Mouse (Mus musculus) embryonic fibroblast, embryonic 13.5 days (primary cell): Measurements from ENCODE around the gene Saysd1. TPM values are rescaled to one million over a fixed set of nuclear protein-coding genes. Genes with fewer than 3 reads are reported as not detected.

Experiments used
- H3K27ac ChIP-seq: 2 replicates; pipeline ENCODE4 v1.5.1; 2012; ENCODE audit warnings: low read length, control low read depth, inconsistent platforms; ENCODE audit not compliant: insufficient read depth
- H3K4me1 ChIP-seq: 2 replicates; pipeline ENCODE4 v1.6.1; 2011; ENCODE audit warnings: low read length; ENCODE audit not compliant: control insufficient read depth, insufficient read depth
- H3K4me3 ChIP-seq: 2 replicates; pipeline ENCODE4 v1.5.1; 2011; ENCODE audit warnings: mild to moderate bottlenecking, control low read depth, low read length; ENCODE audit not compliant: insufficient read depth
- CTCF ChIP-seq: IDR thresholded peaks from 2 replicates; pipeline ENCODE4 v1.5.1; 2011; ENCODE audit warnings: mild to moderate bottlenecking, control low read depth, low read length, moderate library complexity, borderline replicate concordance; ENCODE audit not compliant: insufficient read depth
- POLR2A ChIP-seq: IDR thresholded peaks from 2 replicates; pipeline ENCODE4 v1.6.1; 2011; ENCODE audit warnings: low read depth, mild to moderate bottlenecking, control low read depth, low read length, moderate library complexity
- polyA plus RNA-seq: library from polyadenylated mRNA; stranded (reverse); fragments of >200 nt; gene quantifications from 2 replicates; pipeline ENCODE4 v1.2.4, GENCODE M21; 2011; ENCODE audit warnings: low read depth; ENCODE audit not compliant: missing spikeins, insufficient read length

The Saysd1 gene
- polyA plus RNA-seq, 1 experiment = 7.5 TPM

GRCm38 (mm10) chr14:20113964-20114363, 24.4 kb downstream of the Saysd1 start:
- no peak overlapping the region for H3K4me3 ChIP-seq
- TF ChIP-seq CTCF (peak; percentile 90; the same call in 1 of the 2 replicates), POLR2A (no peak)
- no peak overlapping the region for H3K27ac ChIP-seq
- no peaks in the 10 kb centered on the region for H3K4me1 ChIP-seq

DNA sequence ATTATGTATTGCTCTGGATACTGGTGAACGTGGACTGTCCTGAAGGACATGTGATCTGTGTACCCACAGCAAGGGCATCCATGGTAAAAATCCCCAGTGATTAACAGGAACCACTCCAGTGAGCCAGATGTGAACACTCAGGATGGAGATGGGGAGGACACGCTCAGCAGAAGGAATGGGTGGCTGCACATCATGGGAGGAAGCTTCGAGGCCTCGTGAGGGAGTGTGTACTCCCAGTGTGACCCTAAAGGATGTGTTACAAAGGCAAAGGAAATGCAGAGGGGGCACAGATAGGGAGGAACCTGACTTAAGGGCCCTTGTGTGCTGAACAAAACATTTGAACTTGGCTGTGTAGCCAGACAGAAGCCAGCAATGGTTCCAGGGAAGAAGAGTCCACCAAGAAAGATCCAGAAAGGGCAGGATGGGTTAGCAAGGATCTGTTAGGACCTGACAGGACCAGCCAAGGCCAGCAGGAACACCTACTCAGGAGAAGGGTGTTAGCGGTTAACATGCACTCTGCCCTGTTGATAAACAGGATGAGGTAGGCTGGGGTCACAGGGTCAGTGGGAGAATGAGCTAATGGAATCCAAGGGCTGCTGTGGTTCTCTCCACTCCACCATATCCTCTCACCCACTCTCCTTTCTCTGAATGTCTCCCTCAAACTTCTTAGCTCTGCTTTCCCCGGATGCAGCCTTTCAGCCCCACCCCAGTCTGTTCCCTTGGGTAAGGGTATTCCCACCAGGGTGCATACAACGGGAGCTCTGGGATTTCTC, 25.0 kb downstream of the Saysd1 start:
- no peak overlapping the region for H3K4me3 ChIP-seq
- TF ChIP-seq POLR2A (no peak), CTCF (no peak)
- H3K4me1 ChIP-seq = no peaks in the 10 kb centered on the region
- no peak overlapping the region for H3K27ac ChIP-seq

DNA sequence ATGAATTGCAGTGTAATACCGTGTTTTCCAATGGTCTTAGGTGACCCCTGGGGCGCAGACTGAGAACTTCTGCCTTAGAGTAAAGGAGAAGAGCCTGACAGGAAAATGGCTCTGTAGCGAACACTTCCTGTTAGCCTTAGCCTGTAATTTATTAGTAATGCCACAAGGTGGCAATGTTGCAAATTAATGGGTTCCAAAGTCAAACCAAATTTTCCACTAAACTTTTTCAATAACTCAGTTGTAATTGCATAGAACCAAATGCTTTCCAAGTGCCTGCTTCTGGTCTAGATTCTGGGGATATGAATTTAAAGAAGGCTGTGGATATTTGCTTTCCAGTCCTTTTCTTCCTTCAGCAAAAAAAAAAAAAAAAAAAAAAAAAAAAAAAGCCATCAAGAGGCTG, 26.1 kb downstream of the Saysd1 start:
- TF ChIP-seq POLR2A (no peak), CTCF (no peak)
- Histone ChIP-seq H3K4me1 (no peaks in the 10 kb centered on the region), H3K27ac (no peak overlapping the region), H3K4me3 (no peak overlapping the region)

GRCm38 (mm10) chr14:20110945-20111344, 27.4 kb downstream of the Saysd1 start:
- Histone ChIP-seq H3K4me3 (no peak overlapping the region), H3K27ac (no peak overlapping the region), H3K4me1 (no peaks in the 10 kb centered on the region)
- TF ChIP-seq POLR2A (no peak), CTCF (no peak)

DNA sequence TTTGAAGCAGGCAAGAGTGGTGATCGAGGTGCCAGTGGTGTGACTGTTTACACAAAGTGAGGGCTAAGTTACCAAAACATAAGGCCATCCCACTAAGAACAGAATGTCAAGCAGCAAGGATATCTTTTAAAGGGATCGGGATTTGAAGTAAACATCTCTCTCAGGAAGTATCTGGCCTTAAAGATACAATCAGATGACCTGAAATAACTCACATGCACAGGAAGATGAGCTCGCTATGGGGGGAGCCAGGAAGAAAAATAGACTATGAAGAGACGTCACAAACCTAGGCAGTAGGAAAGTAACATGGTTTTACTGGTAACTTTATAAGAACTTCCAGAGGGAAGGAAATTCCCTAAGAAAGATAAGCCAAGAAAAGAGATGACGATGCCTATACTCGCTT, 32.1 kb downstream of the Saysd1 start:
- no peak overlapping the region for H3K4me3 ChIP-seq
- H3K27ac ChIP-seq = no peak overlapping the region
- H3K4me1 ChIP-seq = no peaks in the 10 kb centered on the region
- no peak for TF ChIP-seq CTCF

DNA sequence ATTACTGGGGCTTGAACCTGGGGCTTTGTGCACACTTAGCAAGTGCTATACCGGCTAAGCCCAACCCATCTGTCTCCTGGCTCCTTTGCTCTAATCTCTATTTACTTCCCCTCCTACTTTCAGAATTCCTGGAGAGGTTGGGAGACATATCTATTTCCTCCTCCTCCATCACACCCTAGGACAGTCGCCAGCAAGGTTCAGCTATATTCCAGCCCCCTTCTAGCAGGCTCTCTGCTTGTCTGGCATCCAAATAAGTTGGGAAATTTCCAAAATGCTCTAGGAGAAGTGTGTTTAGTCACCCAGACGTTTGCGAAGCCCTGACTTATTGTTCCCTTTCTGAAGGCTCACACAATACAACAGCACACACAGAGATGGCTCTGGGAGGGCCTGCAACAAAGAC, 35.1 kb downstream of the Saysd1 start:
- TF ChIP-seq POLR2A = no peak
- TF ChIP-seq CTCF = no peak
- Histone ChIP-seq H3K27ac (no peak overlapping the region), H3K4me1 (no peaks in the 10 kb centered on the region), H3K4me3 (no peak overlapping the region)

GRCm38 (mm10) chr14:20098061-20098460, 40.3 kb downstream of the Saysd1 start:
- Histone ChIP-seq H3K27ac (no peak overlapping the region), H3K4me3 (no peak overlapping the region), H3K4me1 (no peaks in the 10 kb centered on the region)
- TF ChIP-seq POLR2A = no peak
- no peak for TF ChIP-seq CTCF

DNA sequence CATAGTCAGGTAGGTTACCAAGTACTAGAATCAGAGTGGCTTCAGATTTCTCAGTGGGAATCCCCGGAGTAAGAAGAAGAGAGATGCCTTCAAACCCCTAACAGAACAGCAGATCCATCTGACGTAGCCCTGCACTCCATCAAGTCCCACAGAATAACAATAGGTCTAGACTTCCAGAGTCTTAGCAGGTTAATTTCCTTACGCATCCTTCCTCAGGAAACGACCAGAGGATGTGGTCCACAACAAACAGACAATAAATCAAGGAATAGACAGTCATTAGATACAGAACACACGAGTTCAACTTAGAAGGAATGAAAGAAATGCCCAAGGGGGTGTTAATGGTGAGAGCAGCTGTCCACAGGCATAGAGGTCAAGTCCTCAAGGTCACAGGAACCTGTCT, 43.4 kb downstream of the Saysd1 start:
- TF ChIP-seq POLR2A (no peak), CTCF (no peak)
- H3K27ac ChIP-seq = no peak overlapping the region
- no peaks in the 10 kb centered on the region for H3K4me1 ChIP-seq
- H3K4me3 ChIP-seq = no peak overlapping the region

DNA sequence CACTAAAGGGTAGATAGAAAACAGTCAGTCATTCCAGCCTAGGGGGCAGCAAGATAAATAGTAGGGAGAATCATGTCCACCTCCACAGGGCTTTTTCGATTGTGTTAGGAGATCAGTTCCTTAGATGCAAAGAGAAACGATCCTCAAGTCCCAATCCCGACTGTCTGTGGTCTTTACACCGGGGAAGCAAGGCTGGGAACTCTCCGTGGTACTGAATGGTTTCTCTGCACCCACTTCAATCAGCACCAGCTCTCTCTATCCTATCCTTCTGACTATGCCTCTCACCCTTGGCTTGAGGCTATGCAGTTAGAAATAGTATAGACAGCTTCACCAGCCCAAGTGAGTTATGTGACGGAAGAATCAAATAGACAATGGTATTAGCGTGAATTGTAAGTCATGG, 44.8 kb downstream of the Saysd1 start:
- Histone ChIP-seq H3K4me1 (no peaks in the 10 kb centered on the region), H3K4me3 (no peak overlapping the region), H3K27ac (no peak overlapping the region)
- TF ChIP-seq CTCF (no peak), POLR2A (no peak)

DNA sequence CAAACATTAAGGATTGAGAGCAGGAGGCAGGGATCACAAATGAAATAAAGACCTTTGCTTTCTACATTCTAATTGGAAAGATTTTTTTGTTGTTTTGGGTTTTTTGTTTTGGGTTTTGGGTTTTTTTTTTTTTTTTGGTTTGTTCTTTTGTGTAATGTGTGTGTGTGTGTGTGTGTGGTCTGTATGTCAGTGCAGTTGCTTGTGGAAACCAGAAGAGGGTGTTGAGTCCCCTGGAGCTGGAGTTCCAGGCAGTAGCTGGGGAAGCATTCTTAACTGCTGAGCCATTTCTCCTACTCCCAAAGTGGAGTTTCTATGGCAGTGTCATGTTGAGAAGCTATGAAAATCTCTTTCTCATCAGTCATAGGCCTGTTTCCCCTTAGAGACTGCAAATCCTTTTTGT, 54.0 kb downstream of the Saysd1 start:
- H3K4me3 ChIP-seq = no peak overlapping the region
- TF ChIP-seq CTCF (no peak), POLR2A (no peak)
- H3K27ac ChIP-seq = no peak overlapping the region
- H3K4me1 ChIP-seq = 0 out of 2 replicates have a peak, but pooled peaks cover 5% of the 10 kb centered on the region
